In genomic region chr6:97615901-97616461, GRCm38 (mm10) we compare ENCODE assay signal across 8 mouse cellular contexts. TPM values are rescaled to one million over a fixed set of nuclear protein-coding genes. Genes with fewer than 3 reads are reported as not detected.
DNase-seq lines count a peak whose midpoint lies in the region; ATAC-seq lines count a peak whose summit lies in the region.

No protein-coding gene starts in this region.

- no peak for ATAC-seq in forebrain, embryonic 15.5 days (replicated peaks)
- ATAC-seq in hindbrain, embryonic 16.5 days = no peak
- peak; percentile 27 for ATAC-seq in lung, embryonic 16.5 days (ENCODE audit: low read depth)
- no peak for ATAC-seq in stomach, embryonic 16.5 days (ENCODE audit: insufficient read depth, low FRiP score)

- 5% methylated on average over 16 of the region's 16 CpGs for WGBS in forebrain, embryonic 15.5 days
- 3% methylated on average over 16 of the region's 16 CpGs for WGBS in hindbrain, embryonic 16.5 days
- 5% methylated on average over 16 of the region's 16 CpGs for WGBS in lung, embryonic 16.5 days
- 7% methylated on average over 16 of the region's 16 CpGs for WGBS in stomach, embryonic 16.5 days

- DNase-seq in right cerebral cortex, postnatal 4 days = peak; percentile 14
- no peak for DNase-seq in right cerebral cortex, postnatal 25 days
- DNase-seq in cerebellum, postnatal 10 days = no peak
- no peak for DNase-seq in cerebellum, adult 8-10 months

- peak overlapping the region; percentile 70 for H3K4me2 ChIP-seq in forebrain, embryonic 15.5 days (replicated peaks)
- H3K4me2 ChIP-seq in hindbrain, embryonic 16.5 days (ENCODE audit: low read length) = peak overlapping the region; percentile 73
- peak overlapping the region; percentile 70 for H3K4me2 ChIP-seq in lung, embryonic 16.5 days (ENCODE audit: low read depth, low read length)
- H3K4me2 ChIP-seq in stomach, embryonic 16.5 days (ENCODE audit: low read depth, low read length) = peak overlapping the region; percentile 96

- peaks cover 41% of the 10 kb centered on the region for H3K4me1 ChIP-seq in forebrain, embryonic 15.5 days
- H3K4me1 ChIP-seq in hindbrain, embryonic 16.5 days (ENCODE audit: control insufficient read depth, insufficient read depth, low read depth, low read length) = peaks cover 3% of the 10 kb centered on the region; the same call in 1 of the 2 replicates
- peaks cover 7% of the 10 kb centered on the region for H3K4me1 ChIP-seq in lung, embryonic 16.5 days (replicated peaks; ENCODE audit: control insufficient read depth, insufficient read depth, low read length)
- peaks cover 8% of the 10 kb centered on the region; the same call in 1 of the 2 replicates for H3K4me1 ChIP-seq in stomach, embryonic 16.5 days (ENCODE audit: control insufficient read depth, insufficient read depth, low read length)

- H3K27ac ChIP-seq in forebrain, embryonic 15.5 days (replicated peaks) = peak overlapping the region; percentile 99
- H3K27ac ChIP-seq in hindbrain, embryonic 16.5 days (ENCODE audit: low read depth, low read length) = peak overlapping the region; percentile 92
- H3K27ac ChIP-seq in lung, embryonic 16.5 days (ENCODE audit: low read length) = peak overlapping the region; percentile 79
- peak overlapping the region; percentile 66 for H3K27ac ChIP-seq in stomach, embryonic 16.5 days (ENCODE audit: low read length)

- H3K27me3 ChIP-seq in forebrain, embryonic 15.5 days = no peaks in the 10 kb centered on the region
- H3K27me3 ChIP-seq in hindbrain, embryonic 16.5 days (replicated peaks; ENCODE audit: control insufficient read depth, insufficient read depth, low read length) = no peaks in the 10 kb centered on the region
- H3K27me3 ChIP-seq in lung, embryonic 16.5 days (ENCODE audit: control insufficient read depth, insufficient read depth, low read depth, low read length) = peaks cover 2% of the 10 kb centered on the region; the same call in 1 of the 2 replicates
- peaks cover 12% of the 10 kb centered on the region for H3K27me3 ChIP-seq in stomach, embryonic 16.5 days (ENCODE audit: control insufficient read depth, insufficient read depth, low read length)

- peak overlapping the region; percentile 94 for H3K4me3 ChIP-seq in forebrain, embryonic 15.5 days
- peak overlapping the region; percentile 76 for H3K4me3 ChIP-seq in hindbrain, embryonic 16.5 days (ENCODE audit: low read length)
- H3K4me3 ChIP-seq in lung, embryonic 16.5 days (ENCODE audit: low read length) = peak overlapping the region; percentile 64
- H3K4me3 ChIP-seq in stomach, embryonic 16.5 days (replicated peaks; ENCODE audit: low read length) = peak overlapping the region; percentile 65

- H3K9me3 ChIP-seq in forebrain, embryonic 15.5 days = no peaks in the 10 kb centered on the region
- no peaks in the 10 kb centered on the region for H3K9me3 ChIP-seq in hindbrain, embryonic 16.5 days (ENCODE audit: control insufficient read depth, low read length)
- H3K9me3 ChIP-seq in lung, embryonic 16.5 days (ENCODE audit: control insufficient read depth, low read length) = no peaks in the 10 kb centered on the region
- H3K9me3 ChIP-seq in stomach, embryonic 16.5 days (replicated peaks; ENCODE audit: control insufficient read depth, low read length) = no peaks in the 10 kb centered on the region

- no peaks in the 10 kb centered on the region for H3K36me3 ChIP-seq in forebrain, embryonic 15.5 days
- H3K36me3 ChIP-seq in hindbrain, embryonic 16.5 days (ENCODE audit: control insufficient read depth, insufficient read depth, low read length) = no peaks in the 10 kb centered on the region
- H3K36me3 ChIP-seq in lung, embryonic 16.5 days (ENCODE audit: control insufficient read depth, insufficient read depth, low read length) = no peaks in the 10 kb centered on the region
- H3K36me3 ChIP-seq in stomach, embryonic 16.5 days (ENCODE audit: control insufficient read depth, insufficient read depth, low read length) = no peaks in the 10 kb centered on the region

- peak overlapping the region; percentile 91 for H3K9ac ChIP-seq in forebrain, embryonic 15.5 days (replicated peaks)
- peak overlapping the region; percentile 81 for H3K9ac ChIP-seq in hindbrain, embryonic 16.5 days (ENCODE audit: low read depth, low read length)
- peak overlapping the region; percentile 44 for H3K9ac ChIP-seq in lung, embryonic 16.5 days (ENCODE audit: low read length)
- H3K9ac ChIP-seq in stomach, embryonic 16.5 days (ENCODE audit: low read length) = peak overlapping the region; percentile 73; the same call in 1 of the 2 replicates

RNA-seq across cellular contexts. Expression of gene Frmd4b, which starts 1.4 kb away (rescaled TPM):
- polyA plus RNA-seq in forebrain, embryonic 15.5 days (2015; fragmentation: Nextera tagmentation; extraction: Ambion mirVana) = 49.0 and 51.0 TPM in 2 replicates
- 15.8 and 22.2 TPM in 2 replicates for polyA plus RNA-seq in hindbrain, embryonic 16.5 days (2015; fragmentation: Nextera tagmentation; extraction: Ambion mirVana)
- polyA plus RNA-seq in lung, embryonic 16.5 days (2015; fragmentation: Nextera tagmentation; extraction: Ambion mirVana) = 17.9 TPM in 2 replicates
- polyA plus RNA-seq in stomach, embryonic 16.5 days (2015; fragmentation: Nextera tagmentation; extraction: Ambion mirVana) = 17.1 and 17.5 TPM in 2 replicates
